Mouse (Mus musculus) kidney, postnatal 0 days (tissue): Measurements from ENCODE around the gene Map7d1. TPM values are rescaled to one million over a fixed set of nuclear protein-coding genes. Genes with fewer than 3 reads are reported as not detected.

ENCODE experiments used
- ATAC-seq: fragments of 200-750 bp; cut with Nextera tagmentation; replicated peaks from 2 replicates; pipeline ENCODE4 v1.8.0; 2017; ENCODE audit warnings: low read depth, moderate number of reproducible peaks, moderate TSS enrichment, moderate library complexity; ENCODE audit not compliant: low FRiP score
- DNase-seq: peaks from one replicate; pipeline ENCODE4 v3.0.0-alpha.2; 2016; ENCODE audit warnings: low spot score
- H3K27ac ChIP-seq: fragments of 300-500 bp; sonication (generic); 2 replicates; pipeline ENCODE4 v1.5.1; 2014; ENCODE audit warnings: mild to moderate bottlenecking
- H3K27me3 ChIP-seq: fragments of 300-500 bp; sonication (generic); 2 replicates; pipeline ENCODE4 v1.6.1; 2014; ENCODE audit warnings: low read length, mixed read lengths; ENCODE audit not compliant: insufficient read depth
- H3K36me3 ChIP-seq: fragments of 300-500 bp; sonication (generic); 2 replicates; pipeline ENCODE4 v1.6.1; 2014; ENCODE audit warnings: low read length, mixed read lengths; ENCODE audit not compliant: insufficient read depth
- H3K4me1 ChIP-seq: fragments of 300-500 bp; sonication (generic); replicated peaks from 2 replicates; pipeline ENCODE4 v1.6.1; 2014; ENCODE audit warnings: antibody characterized with exemption, low read length, mixed read lengths; ENCODE audit not compliant: insufficient read depth
- H3K4me2 ChIP-seq: fragments of 300-500 bp; sonication (generic); 2 replicates; pipeline ENCODE4 v1.6.1; 2014; ENCODE audit warnings: mild to moderate bottlenecking, low read length, moderate library complexity, mixed read lengths
- H3K4me3 ChIP-seq: fragments of 300-500 bp; sonication (generic); replicated peaks from 2 replicates; pipeline ENCODE4 v1.5.1; 2014; ENCODE audit warnings: low read depth, low read length
- H3K9ac ChIP-seq: fragments of 300-500 bp; sonication (generic); 2 replicates; pipeline ENCODE4 v1.6.1; 2014; ENCODE audit warnings: low read depth, low read length
- H3K9me3 ChIP-seq: fragments of 300-500 bp; sonication (generic); replicated peaks from 2 replicates; pipeline ENCODE4 v1.6.1; 2016; ENCODE audit warnings: low read length, inconsistent platforms, mixed read lengths
- CTCF ChIP-seq: IDR thresholded peaks from 2 replicates; pipeline ENCODE4 v1.5.1; 2016; ENCODE audit warnings: antibody characterized with exemption, low read depth, mild to moderate bottlenecking, moderate library complexity
- WGBS: fragments of 180-500 bp; shearing (Covaris S2); extraction: QIAGEN DNeasy Blood & Tissue Kit; methylation state at CpG from one replicate; pipeline ENCODE4 v1.1.7; 2014; 5-methylcytosine and 5-hydroxymethylcytosine counted together
- polyA plus RNA-seq: library from polyadenylated mRNA; unstranded; fragments of >200 nt; fragmentation: Nextera tagmentation; extraction: Ambion mirVana; gene quantifications from 2 replicates; pipeline ENCODE4 v1.2.1, GENCODE M21; 2015

Gene Map7d1
- polyA plus RNA-seq, 1 experiment from 2014 or later: 27.3 TPM

GRCm38 (mm10) chr4:126201514-126202302 lies 54.4 kb downstream of the Map7d1 start:
- TF ChIP-seq CTCF: peak; percentile 46; the same call in 1 of the 2 replicates
- Histone ChIP-seq H3K4me2 (peak overlapping the region; percentile 60), H3K27me3 (no peaks in the 10 kb centered on the region), H3K4me1 (peaks cover 24% of the 10 kb centered on the region), H3K9ac (peak overlapping the region; percentile 81), H3K4me3 (peak overlapping the region; percentile 56), H3K27ac (peak overlapping the region; percentile 97), H3K36me3 (no peaks in the 10 kb centered on the region), H3K9me3 (no peaks in the 10 kb centered on the region)
- DNase-seq (peak; percentile 85), ATAC-seq (no peak)
- WGBS: under 1% methylated on average over 28 of the region's 28 CpGs

- no peak overlapping the region for H3K27ac ChIP-seq
- H3K36me3 ChIP-seq: no peaks in the 10 kb centered on the region
- no peaks in the 10 kb centered on the region for H3K9me3 ChIP-seq
- peak overlapping the region; percentile 60 for H3K4me2 ChIP-seq
- no peak for TF ChIP-seq CTCF
- peak overlapping the region; percentile 81 for H3K9ac ChIP-seq
- no peak for DNase-seq
- no peak for ATAC-seq
- H3K27me3 ChIP-seq: no peaks in the 10 kb centered on the region
- peaks cover 24% of the 10 kb centered on the region for H3K4me1 ChIP-seq
- 18% methylated on average over 2 of the region's 2 CpGs for WGBS
- peak overlapping the region; percentile 56 for H3K4me3 ChIP-seq
Observed at GRCm38 (mm10) chr4:126200656-126201055, 55.5 kb downstream of the Map7d1 start.

GRCm38 (mm10) chr4:126200036-126200435 lies 56.1 kb downstream of the Map7d1 start:
- ATAC-seq: no peak
- Histone ChIP-seq H3K4me2 (peak overlapping the region; percentile 60), H3K4me3 (peak overlapping the region; percentile 56; the same call in 1 of the 2 replicates), H3K4me1 (peaks cover 24% of the 10 kb centered on the region), H3K27ac (no peak overlapping the region), H3K27me3 (no peaks in the 10 kb centered on the region), H3K9me3 (no peaks in the 10 kb centered on the region), H3K36me3 (no peaks in the 10 kb centered on the region), H3K9ac (no peak overlapping the region)
- DNase-seq: no peak
- no peak for TF ChIP-seq CTCF
- WGBS: 31% methylated on average over 1 of the region's 1 CpGs

GRCm38 (mm10) chr4:126199556-126199955 lies 56.6 kb downstream of the Map7d1 start:
- WGBS: 64% methylated on average over 6 of the region's 6 CpGs
- Histone ChIP-seq H3K27me3 (no peaks in the 10 kb centered on the region), H3K4me2 (peak overlapping the region; percentile 60), H3K4me3 (peak overlapping the region; percentile 56; the same call in 1 of the 2 replicates), H3K27ac (no peak overlapping the region), H3K4me1 (peaks cover 24% of the 10 kb centered on the region), H3K9me3 (no peaks in the 10 kb centered on the region), H3K36me3 (0 out of 2 replicates have a peak, but pooled peaks cover under 1% of the 10 kb centered on the region), H3K9ac (no peak overlapping the region)
- DNase-seq: no peak
- ATAC-seq: no peak
- TF ChIP-seq CTCF: no peak

GRCm38 (mm10) chr4:126197485-126197884 lies 58.7 kb downstream of the Map7d1 start:
- H3K27ac ChIP-seq: no peak overlapping the region
- no peaks in the 10 kb centered on the region for H3K27me3 ChIP-seq
- no peak for ATAC-seq
- H3K9ac ChIP-seq: no peak overlapping the region
- 45% methylated on average over 3 of the region's 3 CpGs for WGBS
- peak; percentile 29 for DNase-seq
- H3K36me3 ChIP-seq: peaks cover 14% of the 10 kb centered on the region; the same call in 1 of the 2 replicates
- 0 out of 2 replicates have a peak overlapping the region, but pooled peaks have one; percentile 2 for H3K4me2 ChIP-seq
- H3K4me1 ChIP-seq: peaks cover 24% of the 10 kb centered on the region
- H3K4me3 ChIP-seq: no peak overlapping the region
- no peaks in the 10 kb centered on the region for H3K9me3 ChIP-seq
- TF ChIP-seq CTCF: no peak

GRCm38 (mm10) chr4:126194916-126195315 lies 61.2 kb downstream of the Map7d1 start:
- DNase-seq (no peak), ATAC-seq (no peak)
- TF ChIP-seq CTCF: no peak
- Histone ChIP-seq H3K4me3 (no peak overlapping the region), H3K4me2 (no peak overlapping the region), H3K27me3 (no peaks in the 10 kb centered on the region), H3K27ac (no peak overlapping the region), H3K9me3 (no peaks in the 10 kb centered on the region), H3K36me3 (peaks cover 24% of the 10 kb centered on the region), H3K9ac (no peak overlapping the region), H3K4me1 (peaks cover 13% of the 10 kb centered on the region; the same call in 1 of the 2 replicates)
- WGBS: 92% methylated on average over 4 of the region's 4 CpGs
